Mouse (Mus musculus): Measurements from ENCODE around the gene Crtc2. TPM values are rescaled to one million over a fixed set of nuclear protein-coding genes. Genes with fewer than 3 reads are reported as not detected.
A peak's percentile ranks its signal among the peaks of the same experiment; 100 is the strongest.

The Crtc2 gene
- total and polyA plus RNA-seq, 3 experiments = 9.6 to 68.9 (median 67.0) TPM

GRCm38 (mm10) chr3:90291982-90292344 is 38.0 kb downstream of the Crtc2 start:
- no peak for DNase-seq (ENCODE audit: low spot score)
- ATAC-seq (ENCODE audit: extremely low read depth, insufficient number of reproducible peaks, low FRiP score, poor library complexity, severe bottlenecking) = no peak
- H3K36me3 ChIP-seq (replicated peaks) = peaks cover 17% of the 10 kb centered on the region
- TF ChIP-seq POLR2AphosphoS5 (IDR thresholded peaks at IDR 0.05; ENCODE audit: insufficient replicate concordance, low read depth, low read length) = no peak
- TF ChIP-seq GATA1 (IDR thresholded peaks at IDR 0.05; ENCODE audit: borderline replicate concordance, low read length) = no peak
- no peak for TF ChIP-seq GATA2 (IDR thresholded peaks at IDR 0.05; ENCODE audit: borderline replicate concordance, low read depth, low read length)
- no peak for TF ChIP-seq CTCF (IDR thresholded peaks at IDR 0.05; ENCODE audit: low read depth, low read length)
- TF ChIP-seq TAL1 (conservative IDR thresholded peaks at IDR 0.05; ENCODE audit: low read depth, low read length) = no peak
- H3K4me1 ChIP-seq (ENCODE audit: insufficient read depth, low read depth, low read length) = peaks cover 31% of the 10 kb centered on the region
- no peaks in the 10 kb centered on the region for H3K9me3 ChIP-seq (replicated peaks)
- peak overlapping the region; percentile 78 for H3K4me3 ChIP-seq (ENCODE audit: low read depth, low read length)
- H3K27me3 ChIP-seq (ENCODE audit: insufficient read depth, low read length) = no peaks in the 10 kb centered on the region

- H3K36me3 ChIP-seq (replicated peaks) = peaks cover 22% of the 10 kb centered on the region
- ATAC-seq (ENCODE audit: extremely low read depth, insufficient number of reproducible peaks, low FRiP score, poor library complexity, severe bottlenecking) (peak; percentile 98), DNase-seq (ENCODE audit: low spot score) (peak; percentile 95)
- TF ChIP-seq GATA1 (IDR thresholded peaks at IDR 0.05; ENCODE audit: borderline replicate concordance, low read length) (no peak), GATA2 (IDR thresholded peaks at IDR 0.05; ENCODE audit: borderline replicate concordance, low read depth, low read length) (no peak), POLR2AphosphoS5 (IDR thresholded peaks at IDR 0.05; ENCODE audit: insufficient replicate concordance, low read depth, low read length) (no peak), CTCF (IDR thresholded peaks at IDR 0.05; ENCODE audit: low read depth, low read length) (no peak), TAL1 (conservative IDR thresholded peaks at IDR 0.05; ENCODE audit: low read depth, low read length) (no peak)
- no peaks in the 10 kb centered on the region for H3K27me3 ChIP-seq (ENCODE audit: insufficient read depth, low read length)
- peak within 1 kb of the TSS; percentile 78 for H3K4me3 ChIP-seq (ENCODE audit: low read depth, low read length)
- peaks cover 36% of the 10 kb centered on the region for H3K4me1 ChIP-seq (ENCODE audit: insufficient read depth, low read depth, low read length)
- no peaks in the 10 kb centered on the region for H3K9me3 ChIP-seq (replicated peaks)
Observed at GRCm38 (mm10) chr3:90292345-90293275, 38.6 kb downstream of the Crtc2 start, which contains the start of gene Gatad2b. TSS of gene Gatad2b (plus strand) at chr3:90293178.

- TF ChIP-seq GATA1 (IDR thresholded peaks at IDR 0.05; ENCODE audit: borderline replicate concordance, low read length) (no peak), GATA2 (IDR thresholded peaks at IDR 0.05; ENCODE audit: borderline replicate concordance, low read depth, low read length) (no peak), POLR2AphosphoS5 (IDR thresholded peaks at IDR 0.05; ENCODE audit: insufficient replicate concordance, low read depth, low read length) (no peak)
- ATAC-seq (ENCODE audit: extremely low read depth, insufficient number of reproducible peaks, low FRiP score, poor library complexity, severe bottlenecking) = no peak
- peaks cover 37% of the 10 kb centered on the region for H3K4me1 ChIP-seq (ENCODE audit: insufficient read depth, low read depth, low read length)
Observed at GRCm38 (mm10) chr3:90293352-90294063, 39.5 kb downstream of the Crtc2 start.

GRCm38 (mm10) chr3:90294064-90294440 is 40.1 kb downstream of the Crtc2 start:
- no peak for TF ChIP-seq POLR2AphosphoS5 (IDR thresholded peaks at IDR 0.05; ENCODE audit: insufficient replicate concordance, low read depth, low read length)
- no peak for TF ChIP-seq TAL1 (conservative IDR thresholded peaks at IDR 0.05; ENCODE audit: low read depth, low read length)
- TF ChIP-seq GATA2 (IDR thresholded peaks at IDR 0.05; ENCODE audit: borderline replicate concordance, low read depth, low read length) = no peak
- no peak for TF ChIP-seq CTCF (IDR thresholded peaks at IDR 0.05; ENCODE audit: low read depth, low read length)
- TF ChIP-seq GATA1 (IDR thresholded peaks at IDR 0.05; ENCODE audit: borderline replicate concordance, low read length) = no peak
- H3K4me1 ChIP-seq (ENCODE audit: insufficient read depth, low read depth, low read length) = peaks cover 37% of the 10 kb centered on the region
- H3K36me3 ChIP-seq (replicated peaks) = peaks cover 30% of the 10 kb centered on the region
- H3K27me3 ChIP-seq (ENCODE audit: insufficient read depth, low read length) = no peaks in the 10 kb centered on the region
- H3K9me3 ChIP-seq (replicated peaks) = no peaks in the 10 kb centered on the region
- ATAC-seq (ENCODE audit: extremely low read depth, insufficient number of reproducible peaks, low FRiP score, poor library complexity, severe bottlenecking) = no peak
- peak overlapping the region; percentile 78 for H3K4me3 ChIP-seq (ENCODE audit: low read depth, low read length)
- DNase-seq (ENCODE audit: low spot score) = no peak

More at GRCm38 (mm10) chr3:90293352-90294063, 39.5 kb downstream of the Crtc2 start:
- peaks cover 30% of the 10 kb centered on the region for H3K36me3 ChIP-seq (replicated peaks)
- no peaks in the 10 kb centered on the region for H3K27me3 ChIP-seq (ENCODE audit: insufficient read depth, low read length)
- H3K9me3 ChIP-seq (replicated peaks) = no peaks in the 10 kb centered on the region
- peak; percentile 49 for DNase-seq (ENCODE audit: low spot score)
- H3K4me3 ChIP-seq (ENCODE audit: low read depth, low read length) = peak overlapping the region; percentile 78

- no peak for ATAC-seq (ENCODE audit: extremely low read depth, insufficient number of reproducible peaks, low FRiP score, poor library complexity, severe bottlenecking)
- TF ChIP-seq CTCF (IDR thresholded peaks at IDR 0.05; ENCODE audit: low read depth, low read length) = no peak
- H3K4me3 ChIP-seq (ENCODE audit: low read depth, low read length) = no peak overlapping the region
- no peaks in the 10 kb centered on the region for H3K9me3 ChIP-seq (replicated peaks)
- H3K36me3 ChIP-seq (replicated peaks) = peaks cover 31% of the 10 kb centered on the region
- no peaks in the 10 kb centered on the region for H3K27me3 ChIP-seq (ENCODE audit: insufficient read depth, low read length)
- no peak for DNase-seq (ENCODE audit: low spot score)
- H3K4me1 ChIP-seq (ENCODE audit: insufficient read depth, low read depth, low read length) = peaks cover 37% of the 10 kb centered on the region
Observed at GRCm38 (mm10) chr3:90294651-90295050, 40.7 kb downstream of the Crtc2 start.

- no peak for DNase-seq (ENCODE audit: low spot score)
- no peaks in the 10 kb centered on the region for H3K27me3 ChIP-seq (ENCODE audit: insufficient read depth, low read length)
- ATAC-seq (ENCODE audit: extremely low read depth, insufficient number of reproducible peaks, low FRiP score, poor library complexity, severe bottlenecking) = no peak
- peaks cover 6% of the 10 kb centered on the region for H3K4me1 ChIP-seq (ENCODE audit: insufficient read depth, low read depth, low read length)
- peaks cover 35% of the 10 kb centered on the region for H3K36me3 ChIP-seq (replicated peaks)
- no peak for TF ChIP-seq GATA2 (IDR thresholded peaks at IDR 0.05; ENCODE audit: borderline replicate concordance, low read depth, low read length)
- no peak for TF ChIP-seq GATA1 (IDR thresholded peaks at IDR 0.05; ENCODE audit: borderline replicate concordance, low read length)
- TF ChIP-seq POLR2AphosphoS5 (IDR thresholded peaks at IDR 0.05; ENCODE audit: insufficient replicate concordance, low read depth, low read length) = no peak
- no peak for TF ChIP-seq CTCF (IDR thresholded peaks at IDR 0.05; ENCODE audit: low read depth, low read length)
- TF ChIP-seq TAL1 (conservative IDR thresholded peaks at IDR 0.05; ENCODE audit: low read depth, low read length) = no peak
- H3K9me3 ChIP-seq (replicated peaks) = no peaks in the 10 kb centered on the region
- no peak overlapping the region for H3K4me3 ChIP-seq (ENCODE audit: low read depth, low read length)
Observed at GRCm38 (mm10) chr3:90305801-90306200, 51.8 kb downstream of the Crtc2 start.
